Mouse (Mus musculus) neural tube, embryonic 11.5 days (tissue): ENCODE results near the gene Zfp786. TPM values are rescaled to one million over a fixed set of nuclear protein-coding genes. Genes with fewer than 3 reads are reported as not detected.

Experiments used
- ATAC-seq: fragments of 200-750 bp; cut with Nextera tagmentation; 2 replicates; pipeline ENCODE4 v1.8.0; 2017; ENCODE audit warnings: moderate number of reproducible peaks, mild to moderate bottlenecking, moderate TSS enrichment, moderate library complexity; ENCODE audit not compliant: insufficient read depth, low FRiP score, low TSS enrichment
- DNase-seq: peaks from one replicate; pipeline ENCODE4 v3.0.0-alpha.2; 2015; ENCODE audit warnings: low spot score
- H3K27ac ChIP-seq: fragments of 300-500 bp; sonication (generic); 2 replicates; pipeline ENCODE4 v1.5.1; 2014; ENCODE audit warnings: low read depth, mild to moderate bottlenecking, low read length
- H3K27me3 ChIP-seq: fragments of 300-500 bp; sonication (generic); 2 replicates; pipeline ENCODE4 v1.6.1; 2014; ENCODE audit warnings: mild to moderate bottlenecking, low read length, mixed read lengths; ENCODE audit not compliant: control insufficient read depth, insufficient read depth
- H3K36me3 ChIP-seq: fragments of 300-500 bp; sonication (generic); 2 replicates; pipeline ENCODE4 v1.6.1; 2014; ENCODE audit warnings: mild to moderate bottlenecking, low read length, moderate library complexity, mixed read lengths; ENCODE audit not compliant: control insufficient read depth, insufficient read depth
- H3K4me1 ChIP-seq: fragments of 300-500 bp; sonication (generic); 2 replicates; pipeline ENCODE4 v1.6.1; 2014; ENCODE audit warnings: low read length, mixed read lengths; ENCODE audit not compliant: control insufficient read depth, insufficient read depth
- H3K4me2 ChIP-seq: fragments of 300-500 bp; sonication (generic); 2 replicates; pipeline ENCODE4 v1.6.1; 2014; ENCODE audit warnings: low read depth, mild to moderate bottlenecking, moderate library complexity
- H3K4me3 ChIP-seq: fragments of 300-500 bp; sonication (generic); 2 replicates; pipeline ENCODE4 v1.5.1; 2014; ENCODE audit warnings: low read depth, low read length
- H3K9ac ChIP-seq: fragments of 300-500 bp; sonication (generic); 2 replicates; pipeline ENCODE4 v1.6.1; 2014; ENCODE audit warnings: mild to moderate bottlenecking, low read length
- H3K9me3 ChIP-seq: fragments of 300-500 bp; sonication (generic); 2 replicates; pipeline ENCODE4 v1.6.1; 2016; ENCODE audit warnings: low read length; ENCODE audit not compliant: control insufficient read depth
- WGBS: fragments of 180-500 bp; shearing (Covaris S2); extraction: QIAGEN DNeasy Blood & Tissue Kit; methylation state at CpG from one replicate; pipeline ENCODE4 v1.1.7; 2014; 5-methylcytosine and 5-hydroxymethylcytosine counted together
- polyA plus RNA-seq: library from polyadenylated mRNA; unstranded; fragments of >200 nt; fragmentation: Nextera tagmentation; extraction: Ambion mirVana; gene quantifications from 2 replicates; pipeline ENCODE4 v1.2.1, GENCODE M21; 2014

Gene Zfp786
- polyA plus RNA-seq = 5.9 and 6.9 TPM in 2 replicates

DNA sequence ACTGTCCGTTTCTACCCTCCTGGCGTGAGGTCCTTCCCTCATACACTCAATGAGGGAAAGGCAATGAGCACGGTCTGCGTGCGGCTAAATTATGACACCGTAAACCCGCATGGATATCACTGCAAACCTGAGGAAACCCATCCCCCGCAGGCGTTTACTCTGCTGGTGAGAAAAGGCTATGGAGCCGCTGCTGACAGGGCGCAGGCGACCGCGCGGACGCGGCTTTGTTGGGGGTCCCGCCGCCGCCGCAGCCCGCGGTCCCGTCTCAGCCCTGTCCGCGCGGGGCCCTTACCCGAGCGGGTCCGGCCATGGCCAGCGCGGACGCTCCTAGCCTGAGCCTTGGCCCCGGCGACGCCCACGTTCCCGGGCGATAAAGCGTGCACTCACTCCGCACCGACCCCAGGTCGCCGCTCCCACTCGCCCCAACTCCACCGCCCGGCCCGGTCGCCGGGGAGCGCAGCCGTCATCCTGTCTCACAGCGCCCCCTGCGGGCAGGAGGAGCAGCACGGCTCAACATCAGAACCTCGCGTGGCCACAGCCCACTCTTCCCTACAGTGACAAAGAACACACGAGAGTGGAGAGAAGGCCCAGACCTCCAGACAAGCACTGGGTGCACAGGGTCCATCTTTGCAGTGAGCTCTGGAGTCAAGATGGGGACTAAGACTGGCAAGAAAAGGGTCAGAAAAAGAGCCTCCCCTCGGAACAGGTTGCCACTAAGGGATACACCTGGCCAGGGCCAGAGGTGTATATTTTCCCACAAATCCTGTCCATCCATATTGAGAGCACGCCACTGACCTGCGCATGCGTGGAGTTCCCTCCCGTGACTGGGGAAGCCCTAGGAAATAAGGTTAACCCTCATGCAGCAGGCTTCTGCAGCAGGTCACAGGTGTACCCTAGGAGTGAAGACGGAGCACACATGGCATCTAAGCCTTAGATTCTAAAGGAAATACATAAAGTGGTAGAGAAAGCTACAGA is at the start of gene Zfp786:
Gene Zfp786, minus strand, starts transcription at position 764 of the 975 bp plus-strand sequence.
- 1% methylated on average over 64 of the region's 64 CpGs for WGBS
- Histone ChIP-seq H3K4me2 (peak within 1 kb of the TSS; percentile 60), H3K9ac (peak within 1 kb of the TSS; percentile 94), H3K27me3 (no peaks in the 10 kb centered on the region), H3K36me3 (no peaks in the 10 kb centered on the region), H3K4me3 (peak within 1 kb of the TSS; percentile 80), H3K4me1 (no peaks in the 10 kb centered on the region), H3K27ac (peak within 1 kb of the TSS; percentile 92), H3K9me3 (no peaks in the 10 kb centered on the region)
- peak; percentile 92 for DNase-seq
- peak; percentile 91 for ATAC-seq

DNA sequence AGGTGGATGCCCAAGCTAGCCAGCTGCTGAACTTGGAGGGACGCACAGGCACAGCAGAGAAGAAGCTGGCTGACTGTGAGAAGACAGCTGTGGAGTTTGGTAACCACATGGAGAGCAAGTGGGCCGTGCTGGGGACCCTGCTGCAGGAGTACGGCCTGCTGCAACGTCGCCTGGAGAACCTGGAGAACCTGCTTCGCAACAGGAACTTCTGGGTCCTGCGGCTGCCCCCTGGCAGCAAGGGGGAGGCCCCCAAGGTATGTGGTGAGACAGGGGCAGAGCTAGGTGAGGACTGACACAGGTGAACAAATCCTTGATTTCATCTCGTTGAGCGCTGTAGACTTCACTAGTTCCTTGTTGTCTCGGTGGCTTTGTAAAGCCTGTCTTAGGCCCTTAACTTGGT is 49.5 kb upstream of the Zfp786 start:
- ATAC-seq (no peak), DNase-seq (no peak)
- Histone ChIP-seq H3K4me1 (peaks cover 8% of the 10 kb centered on the region), H3K9me3 (no peaks in the 10 kb centered on the region; the same call in 1 of the 2 replicates), H3K36me3 (peaks cover 7% of the 10 kb centered on the region), H3K27ac (no peak overlapping the region), H3K4me3 (no peak overlapping the region), H3K4me2 (no peak overlapping the region), H3K27me3 (no peaks in the 10 kb centered on the region), H3K9ac (no peak overlapping the region)
- 94% methylated on average over 10 of the region's 10 CpGs for WGBS

DNA sequence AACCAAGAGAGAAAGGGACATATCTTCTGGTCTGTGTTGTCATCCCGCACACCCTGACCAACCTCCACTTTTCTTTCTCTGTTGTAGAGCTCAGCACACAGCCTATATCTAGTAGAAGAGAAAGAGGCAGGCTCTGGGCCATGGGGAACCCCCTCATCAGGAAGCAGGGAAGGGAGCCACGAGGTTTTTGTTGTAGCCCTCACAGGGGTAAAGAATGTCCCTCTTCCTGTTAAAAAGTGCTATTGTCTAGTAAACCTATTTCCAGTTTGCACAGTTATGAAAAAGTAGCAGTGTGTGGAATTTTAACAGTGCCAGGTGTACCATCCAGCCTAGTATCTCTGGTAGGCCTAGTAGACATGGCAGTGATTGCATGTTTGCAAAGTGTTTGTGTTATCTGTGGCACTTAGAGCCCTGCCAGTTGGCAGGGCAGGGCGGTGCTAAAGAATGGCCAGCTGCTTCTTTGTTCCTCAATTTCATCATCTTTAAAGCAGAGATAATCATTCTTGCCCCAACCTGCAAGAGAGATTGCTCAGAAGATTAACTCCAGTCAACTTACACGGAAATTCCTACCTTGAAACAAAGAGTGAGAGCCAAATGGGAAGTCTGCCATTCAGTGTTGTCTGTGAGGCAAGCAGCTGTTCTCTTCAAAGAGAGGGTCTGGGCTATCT is 48.5 kb upstream of the Zfp786 start:
- Histone ChIP-seq H3K9me3 (no peaks in the 10 kb centered on the region; the same call in 1 of the 2 replicates), H3K4me1 (peaks cover 8% of the 10 kb centered on the region), H3K4me2 (peak overlapping the region; percentile 84), H3K36me3 (peaks cover 5% of the 10 kb centered on the region), H3K27me3 (no peaks in the 10 kb centered on the region), H3K27ac (no peak overlapping the region), H3K9ac (peak overlapping the region; percentile 94; the same call in 1 of the 2 replicates), H3K4me3 (peak overlapping the region; percentile 74; the same call in 1 of the 2 replicates)
- 72% methylated on average over 4 of the region's 4 CpGs for WGBS
- no peak for DNase-seq
- no peak for ATAC-seq

- Histone ChIP-seq H3K9me3 (no peaks in the 10 kb centered on the region; the same call in 1 of the 2 replicates), H3K27me3 (no peaks in the 10 kb centered on the region), H3K27ac (no peak overlapping the region), H3K9ac (peak overlapping the region; percentile 94), H3K4me3 (peak overlapping the region; percentile 74), H3K36me3 (peaks cover 2% of the 10 kb centered on the region; the same call in 1 of the 2 replicates), H3K4me2 (peak overlapping the region; percentile 84), H3K4me1 (peaks cover 8% of the 10 kb centered on the region)
- 45% methylated on average over 3 of the region's 3 CpGs for WGBS
- DNase-seq (no peak), ATAC-seq (no peak)
Measured at GRCm38 (mm10) chr6:47878593-47878992, 47.9 kb upstream of the Zfp786 start.

DNA sequence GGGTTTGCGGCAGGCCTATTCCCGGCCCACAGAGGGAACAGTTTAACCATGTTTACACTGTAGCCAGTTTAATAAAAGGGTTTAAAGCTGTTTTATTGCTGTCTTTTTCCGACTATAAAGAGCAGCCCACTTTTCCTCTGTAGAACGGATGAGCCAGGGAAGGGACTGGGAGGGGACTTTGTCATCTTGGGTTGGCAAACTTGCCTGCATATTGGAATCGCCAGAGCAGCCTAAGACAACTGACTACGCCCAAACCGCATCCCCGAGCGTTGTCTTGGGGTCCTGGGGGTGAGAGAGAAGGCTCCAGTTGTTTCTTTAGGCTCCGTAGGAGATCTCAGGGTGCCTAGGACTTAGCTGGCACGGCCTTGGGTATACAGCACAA is 47.5 kb upstream of the Zfp786 start:
- H3K27ac ChIP-seq = peak overlapping the region; percentile 95
- H3K9ac ChIP-seq = peak overlapping the region; percentile 94
- WGBS = 1% methylated on average over 11 of the region's 11 CpGs
- H3K4me2 ChIP-seq = peak overlapping the region; percentile 84
- peaks cover 8% of the 10 kb centered on the region for H3K4me1 ChIP-seq
- peak overlapping the region; percentile 74 for H3K4me3 ChIP-seq
- peaks cover 2% of the 10 kb centered on the region; the same call in 1 of the 2 replicates for H3K36me3 ChIP-seq
- no peaks in the 10 kb centered on the region; the same call in 1 of the 2 replicates for H3K9me3 ChIP-seq
- ATAC-seq (no peak), DNase-seq (peak; percentile 33)
- H3K27me3 ChIP-seq = no peaks in the 10 kb centered on the region

DNA sequence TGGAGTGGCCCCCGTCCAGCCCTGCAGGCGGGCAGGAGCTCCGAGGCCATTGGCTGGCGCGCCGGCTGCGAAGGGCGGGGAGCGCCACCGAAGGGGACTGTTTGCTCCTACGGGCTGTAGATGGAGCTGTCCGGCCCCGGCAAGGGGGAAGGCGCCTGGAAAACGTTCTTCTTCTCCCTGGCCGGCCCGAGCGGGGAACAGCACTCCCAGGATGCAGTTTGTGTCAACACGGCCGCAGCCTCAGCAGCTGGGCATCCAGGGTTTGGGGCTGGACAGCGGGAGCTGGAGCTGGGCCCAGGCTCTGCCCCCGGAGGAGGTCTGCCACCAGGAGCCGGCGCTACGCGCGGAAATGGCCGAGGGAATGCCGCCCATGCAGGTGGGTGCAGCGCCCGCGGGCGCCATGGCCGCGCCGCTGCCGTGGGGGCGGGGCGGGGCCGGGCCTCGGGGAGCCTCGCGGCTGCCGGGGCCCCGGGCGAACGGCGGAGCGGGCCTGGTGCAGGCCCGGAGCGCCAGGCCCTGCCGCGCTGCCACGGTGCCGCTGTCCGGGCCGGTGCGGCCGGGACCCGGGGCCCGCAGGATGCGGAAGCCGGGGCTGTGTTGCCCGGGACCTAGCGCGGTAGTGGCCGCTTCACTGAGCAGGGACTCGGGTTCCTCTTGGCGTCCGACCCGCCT is 46.9 kb upstream of the Zfp786 start:
- Histone ChIP-seq H3K4me3 (peak overlapping the region; percentile 74), H3K4me2 (peak overlapping the region; percentile 84), H3K9me3 (no peaks in the 10 kb centered on the region; the same call in 1 of the 2 replicates), H3K27me3 (no peaks in the 10 kb centered on the region), H3K36me3 (peaks cover 2% of the 10 kb centered on the region; the same call in 1 of the 2 replicates), H3K4me1 (peaks cover 8% of the 10 kb centered on the region), H3K9ac (peak overlapping the region; percentile 94), H3K27ac (peak overlapping the region; percentile 95)
- ATAC-seq (peak; percentile 96), DNase-seq (peak; percentile 92)
- under 1% methylated on average over 46 of the region's 71 CpGs for WGBS

- no peaks in the 10 kb centered on the region; the same call in 1 of the 2 replicates for H3K9me3 ChIP-seq
- H3K27ac ChIP-seq = peak within 1 kb of the TSS; percentile 95
- peaks cover 2% of the 10 kb centered on the region; the same call in 1 of the 2 replicates for H3K36me3 ChIP-seq
- peak within 1 kb of the TSS; percentile 74 for H3K4me3 ChIP-seq
- H3K27me3 ChIP-seq = no peaks in the 10 kb centered on the region
- 7% methylated on average over 9 of the region's 9 CpGs for WGBS
- no peak for ATAC-seq
- peak within 1 kb of the TSS; percentile 94 for H3K9ac ChIP-seq
- H3K4me2 ChIP-seq = peak within 1 kb of the TSS; percentile 84
- peaks cover 8% of the 10 kb centered on the region for H3K4me1 ChIP-seq
- no peak for DNase-seq
Measured at GRCm38 (mm10) chr6:47877058-47877457, 46.4 kb upstream of the Zfp786 start, which contains the start of gene Zfp282. Gene Zfp282 (plus strand): TSS chr6:47877204.

GRCm38 (mm10) chr6:47872266-47872665 is 41.6 kb upstream of the Zfp786 start:
- Histone ChIP-seq H3K4me2 (no peak overlapping the region), H3K27me3 (no peaks in the 10 kb centered on the region), H3K27ac (no peak overlapping the region), H3K4me3 (no peak overlapping the region), H3K36me3 (no peaks in the 10 kb centered on the region), H3K9me3 (no peaks in the 10 kb centered on the region), H3K4me1 (no peaks in the 10 kb centered on the region), H3K9ac (no peak overlapping the region)
- 87% methylated on average over 5 of the region's 5 CpGs for WGBS
- no peak for DNase-seq
- ATAC-seq = no peak
